Mouse (Mus musculus) stomach, adult 2 months (tissue): ENCODE measurements around the gene Paip2b. TPM values are rescaled to one million over a fixed set of nuclear protein-coding genes. Genes with fewer than 3 reads are reported as not detected.

Experiments
- polyA plus RNA-seq: library from polyadenylated mRNA; depleted of rRNA; stranded (reverse); fragments of >200 nt; gene quantifications from 2 replicates; pipeline ENCODE4 v1.2.3, GENCODE M21; 2012; rRNA removed

The Paip2b gene
- 1.3 and 1.8 TPM in 2 replicates for polyA plus RNA-seq

GRCm38 (mm10) chr6:83831606-83832123 is at the start of gene Paip2b:
Paip2b (minus strand) TSS chr6:83831741.

GRCm38 (mm10) chr6:83866954-83867597 is 35.5 kb upstream of the Paip2b start, which contains the start of gene Zfp638:
Zfp638 (plus strand) TSS chr6:83867109.

GRCm38 (mm10) chr6:83794760-83795296 is 36.7 kb downstream of the Paip2b start, which contains the start of gene Nagk:
Nagk (plus strand) TSS chr6:83794982.

GRCm38 (mm10) chr6:83775638-83776293 is 55.8 kb downstream of the Paip2b start, which contains the start of gene Tex261:
Tex261 (minus strand) TSS chr6:83775813.

GRCm38 (mm10) chr6:83762344-83762743 is 69.2 kb downstream of the Paip2b start, which contains the start of gene Ankrd53:
Ankrd53 (plus strand) TSS chr6:83762644.

Other genes with a start within 250 kb of the Paip2b start
- 0.35 TPM in 1 of 2 replicates, not detected in the other for gene Clec4f, start 175.6 kb downstream of the Paip2b start, polyA plus RNA-seq
- 0.11 TPM in 1 of 2 replicates, not detected in the other for gene Cd207, start 153.9 kb downstream of the Paip2b start, polyA plus RNA-seq
- not detected in 2 replicates for gene Vax2, start 120.5 kb downstream of the Paip2b start, polyA plus RNA-seq
- gene Atp6v1b1, start 88.8 kb downstream of the Paip2b start, polyA plus RNA-seq: not detected in 2 replicates
- gene Ankrd53, start 69.1 kb downstream of the Paip2b start, polyA plus RNA-seq: not detected in 2 replicates
- gene Tex261, start 55.9 kb downstream of the Paip2b start, polyA plus RNA-seq: 42.1 and 51.5 TPM in 2 replicates
- 12.2 and 15.6 TPM in 2 replicates for gene Nagk, start 36.8 kb downstream of the Paip2b start, polyA plus RNA-seq
- gene Zfp638, start 35.4 kb upstream of the Paip2b start, polyA plus RNA-seq: 0.98 and 1.0 TPM in 2 replicates
- gene Dysf, start 176.8 kb upstream of the Paip2b start, polyA plus RNA-seq: 5.2 and 9.8 TPM in 2 replicates